Mouse (Mus musculus) lung, postnatal 0 days (tissue): ENCODE measurements around the gene Nbas. TPM values are rescaled to one million over a fixed set of nuclear protein-coding genes. Genes with fewer than 3 reads are reported as not detected.

Source experiments
- ATAC-seq: fragments of 200-750 bp; cut with Nextera tagmentation; 2 replicates; pipeline ENCODE4 v1.8.0; 2017; ENCODE audit warnings: moderate library complexity
- DNase-seq: peaks from one replicate; pipeline ENCODE4 v3.0.0-alpha.2; 2016; ENCODE audit warnings: low spot score
- H3K27ac ChIP-seq: fragments of 300-500 bp; sonication (generic); 2 replicates; pipeline ENCODE4 v1.5.1; 2014; ENCODE audit warnings: antibody characterized with exemption, mild to moderate bottlenecking, low read length, mixed read lengths
- H3K27me3 ChIP-seq: fragments of 300-500 bp; sonication (generic); replicated peaks from 2 replicates; pipeline ENCODE4 v1.6.1; 2014; ENCODE audit warnings: low read length, mixed read lengths; ENCODE audit not compliant: insufficient read depth
- H3K36me3 ChIP-seq: fragments of 300-500 bp; sonication (generic); 2 replicates; pipeline ENCODE4 v1.6.1; 2014; ENCODE audit warnings: low read length, mixed read lengths; ENCODE audit not compliant: insufficient read depth
- H3K4me1 ChIP-seq: fragments of 300-500 bp; sonication (generic); 2 replicates; pipeline ENCODE4 v1.6.1; 2014; ENCODE audit warnings: antibody characterized with exemption, low read depth, low read length, mixed read lengths; ENCODE audit not compliant: insufficient read depth
- H3K4me2 ChIP-seq: fragments of 300-500 bp; sonication (generic); replicated peaks from 2 replicates; pipeline ENCODE4 v1.6.1; 2014; ENCODE audit warnings: low read depth, mild to moderate bottlenecking, low read length, moderate library complexity, mixed read lengths
- H3K4me3 ChIP-seq: fragments of 300-500 bp; sonication (generic); 2 replicates; pipeline ENCODE4 v1.5.1; 2014; ENCODE audit warnings: low read depth, low read length
- H3K9ac ChIP-seq: fragments of 300-500 bp; sonication (generic); replicated peaks from 2 replicates; pipeline ENCODE4 v1.6.1; 2014; ENCODE audit warnings: low read depth, mild to moderate bottlenecking
- H3K9me3 ChIP-seq: fragments of 300-500 bp; sonication (generic); 2 replicates; pipeline ENCODE4 v1.6.1; 2016; ENCODE audit warnings: low read length, mixed read lengths
- CTCF ChIP-seq: IDR thresholded peaks from 2 replicates; pipeline ENCODE4 v1.5.1; 2016; ENCODE audit warnings: antibody characterized with exemption, mild to moderate bottlenecking
- EP300 ChIP-seq: IDR thresholded peaks from 2 replicates; pipeline ENCODE4 v1.6.1; 2016; ENCODE audit warnings: antibody characterized with exemption, mild to moderate bottlenecking, control low read depth
- WGBS: fragments of 180-500 bp; shearing (Covaris S2); extraction: QIAGEN DNeasy Blood & Tissue Kit; methylation state at CpG from one replicate; pipeline ENCODE4 v1.1.7; 2014; 5-methylcytosine and 5-hydroxymethylcytosine counted together
- polyA plus RNA-seq: library from polyadenylated mRNA; unstranded; fragments of >200 nt; fragmentation: Nextera tagmentation; extraction: Ambion mirVana; gene quantifications from 2 replicates; pipeline ENCODE4 v1.2.1, GENCODE M21; 2015

Nbas gene
- polyA plus RNA-seq, 1 experiment from 2014 or later: 5.4 TPM

GRCm38 (mm10) chr12:13360183-13360811, 91.4 kb downstream of the Nbas start:
- DNase-seq (no peak), ATAC-seq (peak; percentile 23; the same call in 1 of the 2 replicates)
- no peaks in the 10 kb centered on the region for H3K27me3 ChIP-seq
- no peaks in the 10 kb centered on the region for H3K36me3 ChIP-seq
- H3K4me3 ChIP-seq: no peak overlapping the region
- no peak for TF ChIP-seq CTCF
- H3K9ac ChIP-seq: no peak overlapping the region
- no peak overlapping the region for H3K4me2 ChIP-seq
- no peak overlapping the region for H3K27ac ChIP-seq
- 15% methylated on average over 7 of the region's 7 CpGs for WGBS
- H3K4me1 ChIP-seq: peaks cover 3% of the 10 kb centered on the region; the same call in 1 of the 2 replicates
- no peaks in the 10 kb centered on the region for H3K9me3 ChIP-seq

GRCm38 (mm10) chr12:13381580-13381979, 112.6 kb downstream of the Nbas start:
- WGBS: 88% methylated on average over 7 of the region's 7 CpGs
- no peak for DNase-seq
- H3K9ac ChIP-seq: no peak overlapping the region
- no peaks in the 10 kb centered on the region for H3K4me1 ChIP-seq
- H3K36me3 ChIP-seq: no peaks in the 10 kb centered on the region
- H3K9me3 ChIP-seq: no peaks in the 10 kb centered on the region
- no peaks in the 10 kb centered on the region for H3K27me3 ChIP-seq
- H3K4me3 ChIP-seq: no peak overlapping the region
- TF ChIP-seq EP300: no peak
- TF ChIP-seq CTCF: no peak
- H3K4me2 ChIP-seq: no peak overlapping the region
- no peak for ATAC-seq
- no peak overlapping the region for H3K27ac ChIP-seq

GRCm38 (mm10) chr12:13382046-13382445, 113.1 kb downstream of the Nbas start:
- Histone ChIP-seq H3K9ac (no peak overlapping the region), H3K27me3 (no peaks in the 10 kb centered on the region), H3K4me3 (no peak overlapping the region), H3K9me3 (no peaks in the 10 kb centered on the region), H3K27ac (no peak overlapping the region), H3K4me2 (no peak overlapping the region), H3K4me1 (no peaks in the 10 kb centered on the region), H3K36me3 (no peaks in the 10 kb centered on the region)
- no peak for DNase-seq
- TF ChIP-seq CTCF (no peak), EP300 (no peak)
- no peak for ATAC-seq

DNA sequence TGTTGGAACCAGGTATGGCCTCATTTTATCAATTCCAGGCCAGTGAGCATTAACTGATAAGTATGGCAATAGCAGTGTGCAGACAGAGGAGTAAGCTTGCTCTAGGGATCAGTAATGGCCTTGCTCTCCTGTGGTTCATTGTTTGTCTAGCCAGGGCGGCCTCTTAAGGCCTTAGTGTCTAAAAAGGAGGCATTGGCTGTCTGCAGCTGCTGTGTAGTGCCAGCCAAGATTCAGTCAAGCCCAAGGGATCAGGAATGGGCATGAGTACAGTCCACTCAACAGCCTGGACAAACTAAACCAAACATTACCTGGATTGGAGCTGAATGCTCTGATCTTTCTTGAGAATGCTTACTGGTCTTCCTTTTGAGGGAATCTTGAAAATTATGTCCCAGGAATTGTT, 120.7 kb downstream of the Nbas start:
- H3K4me2 ChIP-seq: no peak overlapping the region
- no peak for TF ChIP-seq EP300
- H3K9me3 ChIP-seq: no peaks in the 10 kb centered on the region
- no peak overlapping the region for H3K27ac ChIP-seq
- H3K4me1 ChIP-seq: no peaks in the 10 kb centered on the region
- no peaks in the 10 kb centered on the region for H3K27me3 ChIP-seq
- WGBS: 55% methylated on average over 1 of the region's 1 CpGs
- no peaks in the 10 kb centered on the region for H3K36me3 ChIP-seq
- H3K4me3 ChIP-seq: no peak overlapping the region
- no peak for ATAC-seq
- no peak for DNase-seq
- H3K9ac ChIP-seq: no peak overlapping the region

GRCm38 (mm10) chr12:13410191-13410590, 141.3 kb downstream of the Nbas start:
- ATAC-seq (no peak), DNase-seq (no peak)
- TF ChIP-seq EP300 (no peak), CTCF (no peak)
- Histone ChIP-seq H3K4me2 (no peak overlapping the region), H3K27ac (no peak overlapping the region), H3K27me3 (no peaks in the 10 kb centered on the region), H3K9ac (no peak overlapping the region), H3K9me3 (no peaks in the 10 kb centered on the region), H3K4me1 (no peaks in the 10 kb centered on the region), H3K36me3 (peaks cover 6% of the 10 kb centered on the region; the same call in 1 of the 2 replicates), H3K4me3 (no peak overlapping the region)

GRCm38 (mm10) chr12:13418651-13419050, 149.7 kb downstream of the Nbas start:
- Histone ChIP-seq H3K4me1 (no peaks in the 10 kb centered on the region), H3K36me3 (peaks cover 9% of the 10 kb centered on the region; the same call in 1 of the 2 replicates), H3K27ac (no peak overlapping the region), H3K4me3 (no peak overlapping the region), H3K9ac (no peak overlapping the region), H3K27me3 (no peaks in the 10 kb centered on the region), H3K4me2 (no peak overlapping the region), H3K9me3 (no peaks in the 10 kb centered on the region)
- DNase-seq (no peak), ATAC-seq (no peak)
- WGBS: 92% methylated on average over 2 of the region's 2 CpGs
- no peak for TF ChIP-seq CTCF
- TF ChIP-seq EP300: no peak

GRCm38 (mm10) chr12:13430219-13430618, 161.3 kb downstream of the Nbas start:
- peak; percentile 25 for DNase-seq

More at GRCm38 (mm10) chr12:13430219-13430618, 161.3 kb downstream of the Nbas start:
- no peak overlapping the region for H3K4me3 ChIP-seq
- TF ChIP-seq EP300 (no peak), CTCF (no peak)
- ATAC-seq: no peak
- H3K36me3 ChIP-seq: no peaks in the 10 kb centered on the region
- no peaks in the 10 kb centered on the region for H3K4me1 ChIP-seq
- no peak overlapping the region for H3K9ac ChIP-seq
- 68% methylated on average over 1 of the region's 1 CpGs for WGBS
- H3K27me3 ChIP-seq: no peaks in the 10 kb centered on the region
- no peak overlapping the region for H3K27ac ChIP-seq
- H3K4me2 ChIP-seq: no peak overlapping the region
- no peaks in the 10 kb centered on the region for H3K9me3 ChIP-seq
